Mouse (Mus musculus): ENCODE results near the gene Adamts8. TPM values are rescaled to one million over a fixed set of nuclear protein-coding genes. Genes with fewer than 3 reads are reported as not detected.

The Adamts8 gene
- polyA plus RNA-seq, 1 experiment from 2014 or later: 3.8 TPM

DNA sequence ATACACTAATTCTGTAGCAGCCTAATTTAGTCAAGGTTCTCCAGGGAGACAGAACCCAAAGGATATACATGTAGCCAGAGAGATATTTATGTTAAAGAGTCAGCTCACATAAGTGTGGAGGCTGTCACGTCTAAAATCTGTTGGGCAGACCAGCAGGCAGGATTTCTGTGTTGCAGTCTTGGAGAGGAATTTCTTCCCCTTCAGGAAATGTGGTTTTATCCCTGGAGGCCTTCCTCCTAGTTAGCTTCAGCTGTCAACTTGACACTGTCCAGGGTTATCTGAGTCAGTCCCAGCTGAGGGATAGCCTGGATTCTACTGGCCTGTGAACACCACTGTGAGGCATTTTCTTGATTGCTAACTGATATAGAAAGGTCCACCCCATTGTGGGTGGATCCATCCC, 69.2 kb downstream of the Adamts8 start:
- no peaks in the 10 kb centered on the region for H3K9me3 ChIP-seq (ENCODE audit: control insufficient read depth, low read length)
- H3K4me1 ChIP-seq (replicated peaks; ENCODE audit: control insufficient read depth, insufficient read depth, low read length): no peaks in the 10 kb centered on the region; the same call in 1 of the 2 replicates
- no peak overlapping the region for H3K4me2 ChIP-seq (ENCODE audit: low read depth, low read length)
- 34% methylated on average over 1 of the region's 1 CpGs for WGBS
- H3K4me3 ChIP-seq (ENCODE audit: low read length): no peak overlapping the region
- no peak for ATAC-seq (ENCODE audit: low read depth)
- no peak overlapping the region for H3K9ac ChIP-seq (ENCODE audit: low read length)
- H3K27me3 ChIP-seq (ENCODE audit: control insufficient read depth, insufficient read depth, low read depth, low read length): no peaks in the 10 kb centered on the region
- no peaks in the 10 kb centered on the region for H3K36me3 ChIP-seq (ENCODE audit: control insufficient read depth, insufficient read depth, low read length)
- no peak overlapping the region for H3K27ac ChIP-seq (ENCODE audit: low read length)

DNA sequence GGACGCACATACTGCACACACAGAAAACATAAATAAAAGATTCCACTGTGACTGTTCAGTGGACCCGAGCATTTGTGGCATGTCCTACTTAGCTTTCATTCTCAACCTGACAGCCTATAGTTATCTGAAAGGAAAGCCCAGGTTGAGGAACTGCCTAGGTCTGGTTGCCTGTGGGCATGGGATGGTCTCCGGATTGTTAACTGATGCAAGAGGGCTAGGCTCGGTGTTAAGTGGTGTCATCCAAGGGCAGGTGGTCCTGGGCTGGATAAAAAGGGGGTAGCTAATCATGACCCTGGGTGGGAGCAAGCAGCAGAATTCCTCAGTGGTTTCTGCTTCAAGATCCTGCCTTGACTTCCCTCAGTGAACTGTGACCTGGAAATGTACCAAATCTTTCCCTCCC, 70.3 kb downstream of the Adamts8 start:
- H3K27ac ChIP-seq (ENCODE audit: low read length): no peak overlapping the region
- 74% methylated on average over 4 of the region's 4 CpGs for WGBS
- H3K4me3 ChIP-seq (ENCODE audit: low read length): no peak overlapping the region
- no peak for ATAC-seq (ENCODE audit: low read depth)
- H3K9ac ChIP-seq (ENCODE audit: low read length): no peak overlapping the region
- no peaks in the 10 kb centered on the region for H3K27me3 ChIP-seq (ENCODE audit: control insufficient read depth, insufficient read depth, low read depth, low read length)
- no peaks in the 10 kb centered on the region; the same call in 1 of the 2 replicates for H3K4me1 ChIP-seq (replicated peaks; ENCODE audit: control insufficient read depth, insufficient read depth, low read length)
- H3K36me3 ChIP-seq (ENCODE audit: control insufficient read depth, insufficient read depth, low read length): no peaks in the 10 kb centered on the region
- H3K9me3 ChIP-seq (ENCODE audit: control insufficient read depth, low read length): no peaks in the 10 kb centered on the region
- H3K4me2 ChIP-seq (ENCODE audit: low read depth, low read length): no peak overlapping the region

DNA sequence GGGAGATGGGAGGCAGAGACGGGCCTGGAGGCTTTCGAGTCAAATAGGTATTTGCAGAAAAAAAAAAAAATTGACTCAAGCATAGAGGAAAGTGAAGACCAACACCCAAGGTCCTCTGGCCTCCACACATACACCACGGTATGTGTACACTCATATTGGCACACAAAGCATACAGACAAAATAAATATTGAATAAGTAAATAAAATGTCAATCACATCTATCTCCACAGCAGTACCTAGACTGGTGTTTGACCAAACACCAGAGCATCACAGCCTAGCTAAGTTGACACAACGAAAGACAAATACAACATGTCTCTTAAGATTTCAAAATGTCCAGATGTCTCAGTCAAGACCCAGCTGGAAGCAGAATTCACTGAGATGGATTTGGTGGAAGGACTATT, 71.1 kb downstream of the Adamts8 start:
- Histone ChIP-seq H3K4me1 (replicated peaks; ENCODE audit: control insufficient read depth, insufficient read depth, low read length) (no peaks in the 10 kb centered on the region; the same call in 1 of the 2 replicates), H3K27me3 (ENCODE audit: control insufficient read depth, insufficient read depth, low read depth, low read length) (no peaks in the 10 kb centered on the region), H3K27ac (ENCODE audit: low read length) (no peak overlapping the region), H3K36me3 (ENCODE audit: control insufficient read depth, insufficient read depth, low read length) (no peaks in the 10 kb centered on the region), H3K9ac (ENCODE audit: low read length) (no peak overlapping the region), H3K4me3 (ENCODE audit: low read length) (no peak overlapping the region), H3K9me3 (ENCODE audit: control insufficient read depth, low read length) (no peaks in the 10 kb centered on the region), H3K4me2 (ENCODE audit: low read depth, low read length) (no peak overlapping the region)
- WGBS: 53% methylated on average over 4 of the region's 4 CpGs
- ATAC-seq (ENCODE audit: low read depth): no peak

Other genes with a start within 250 kb of the Adamts8 start
- gene Adamts15, start 20.1 kb upstream of the Adamts8 start, polyA plus RNA-seq (2015; fragmentation: Nextera tagmentation; extraction: Ambion mirVana): 7.1 and 7.2 TPM in 2 replicates
- 7.1 and 7.6 TPM in 2 replicates for gene Zbtb44, start 88.1 kb downstream of the Adamts8 start, polyA plus RNA-seq (2015; fragmentation: Nextera tagmentation; extraction: Ambion mirVana)
- 58.3 and 58.6 TPM in 2 replicates for gene St14, start 189.3 kb downstream of the Adamts8 start, polyA plus RNA-seq (2015; fragmentation: Nextera tagmentation; extraction: Ambion mirVana)

Data from lung, embryonic 16.5 days (tissue).